Mouse (Mus musculus) testis, postnatal 14 days (tissue): ENCODE data around the gene Pid1.

ENCODE experiments used
- DNase-seq: peaks from one replicate; pipeline ENCODE4 v3.0.0; 2021; ENCODE audit warnings: low spot score

The Pid1 gene

GRCm38 (mm10) chr1:84056884-84057630 is 306.9 kb downstream of the Pid1 start:
- DNase-seq, result no peak

- no peak for DNase-seq
These were observed 307.7 kb downstream of the Pid1 start for GRCm38 (mm10) chr1:84056306-84056705.

- DNase-seq, result no peak
These were observed 338.2 kb downstream of the Pid1 start for GRCm38 (mm10) chr1:84025746-84026145.

GRCm38 (mm10) chr1:84012871-84013375 is 351.1 kb downstream of the Pid1 start:
- DNase-seq, result no peak

- no peak for DNase-seq
These were observed 361.4 kb downstream of the Pid1 start for GRCm38 (mm10) chr1:84002630-84003029.
